Mouse (Mus musculus): ENCODE measurements at regions not wholly inside any gene's neighbourhood (a gene's known extent, or its start where the extent isn't known, plus 50 kb on each side); places are given as distances from the start of the nearest gene placed in this dataset.
A peak's percentile ranks its signal among the peaks of the same experiment; 100 is the strongest.

- WGBS = 78% methylated on average over 3 of the region's 3 CpGs
- Histone ChIP-seq H3K4me2 (ENCODE audit: low read length) (no peak overlapping the region), H3K36me3 (ENCODE audit: control insufficient read depth, insufficient read depth) (no peaks in the 10 kb centered on the region), H3K9ac (replicated peaks; ENCODE audit: low read depth, low read length) (no peak overlapping the region), H3K4me1 (replicated peaks; ENCODE audit: control insufficient read depth, insufficient read depth, low read length) (no peaks in the 10 kb centered on the region), H3K9me3 (ENCODE audit: control insufficient read depth, low read length) (no peaks in the 10 kb centered on the region), H3K4me3 (replicated peaks; ENCODE audit: low read length) (no peak overlapping the region), H3K27ac (ENCODE audit: low read length) (no peak overlapping the region), H3K27me3 (replicated peaks; ENCODE audit: control insufficient read depth, insufficient read depth, low read length) (no peaks in the 10 kb centered on the region)
- no peak for ATAC-seq
Observed at GRCm38 (mm10) chr13:72993410-72993858, 266.8 kb upstream of the Irx4 start.

GRCm38 (mm10) chr13:72994538-72994937 is 265.7 kb upstream of the Irx4 start:
- no peak overlapping the region for H3K4me3 ChIP-seq (replicated peaks; ENCODE audit: low read length)

DNA sequence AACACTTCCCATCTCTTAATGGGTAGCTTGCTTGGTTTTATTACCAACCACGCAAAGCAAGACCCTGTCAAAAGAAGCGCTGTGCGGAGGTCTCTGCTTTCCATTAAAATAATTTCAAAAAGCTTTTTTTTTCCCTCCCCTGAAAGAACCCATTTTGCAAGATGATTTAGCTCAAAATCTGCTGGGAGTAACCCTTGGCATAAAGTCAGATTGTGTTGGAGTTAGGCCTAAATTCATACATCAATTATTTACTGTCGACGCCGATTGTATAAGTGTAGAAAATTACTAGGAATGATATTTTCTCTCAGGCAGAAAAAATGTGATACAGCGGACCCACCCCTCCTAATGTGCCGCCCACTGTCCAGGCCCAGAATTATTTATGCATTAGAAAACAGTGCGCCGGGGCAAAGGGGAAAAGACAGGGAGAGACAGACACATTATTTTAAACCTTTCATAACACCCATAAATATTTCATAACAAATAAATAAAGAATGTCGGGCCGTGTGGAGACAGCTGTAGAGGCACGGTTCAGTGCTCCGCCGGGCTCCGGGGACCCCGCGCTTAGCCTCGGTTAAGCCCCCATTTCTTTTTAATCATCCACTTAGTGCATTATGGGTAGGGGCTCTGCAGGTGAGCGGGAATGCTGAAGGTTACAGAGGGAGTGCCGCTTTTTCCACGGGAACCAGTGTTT is 251.3 kb upstream of the Irx4 start:
- ATAC-seq = peak; percentile 38; the same call in 1 of the 2 replicates
- H3K4me1 ChIP-seq (replicated peaks; ENCODE audit: control insufficient read depth, insufficient read depth, low read length) = peaks cover 2% of the 10 kb centered on the region; the same call in 1 of the 2 replicates
- 58% methylated on average over 22 of the region's 22 CpGs for WGBS
- H3K27me3 ChIP-seq (replicated peaks; ENCODE audit: control insufficient read depth, insufficient read depth, low read length) = no peaks in the 10 kb centered on the region
- no peaks in the 10 kb centered on the region for H3K9me3 ChIP-seq (ENCODE audit: control insufficient read depth, low read length)
- H3K4me3 ChIP-seq (replicated peaks; ENCODE audit: low read length) = no peak overlapping the region
- H3K27ac ChIP-seq (ENCODE audit: low read length) = no peak overlapping the region
- H3K9ac ChIP-seq (replicated peaks; ENCODE audit: low read depth, low read length) = no peak overlapping the region
- H3K36me3 ChIP-seq (ENCODE audit: control insufficient read depth, insufficient read depth) = no peaks in the 10 kb centered on the region
- no peak overlapping the region for H3K4me2 ChIP-seq (ENCODE audit: low read length)

More at GRCm38 (mm10) chr13:72994538-72994937, 265.7 kb upstream of the Irx4 start:
- ATAC-seq = no peak
- no peaks in the 10 kb centered on the region for H3K4me1 ChIP-seq (replicated peaks; ENCODE audit: control insufficient read depth, insufficient read depth, low read length)
- H3K4me2 ChIP-seq (ENCODE audit: low read length) = no peak overlapping the region
- no peaks in the 10 kb centered on the region for H3K9me3 ChIP-seq (ENCODE audit: control insufficient read depth, low read length)
- no peak overlapping the region for H3K9ac ChIP-seq (replicated peaks; ENCODE audit: low read depth, low read length)
- H3K36me3 ChIP-seq (ENCODE audit: control insufficient read depth, insufficient read depth) = no peaks in the 10 kb centered on the region
- H3K27me3 ChIP-seq (replicated peaks; ENCODE audit: control insufficient read depth, insufficient read depth, low read length) = no peaks in the 10 kb centered on the region
- H3K27ac ChIP-seq (ENCODE audit: low read length) = no peak overlapping the region

GRCm38 (mm10) chr13:73009547-73010475 is 250.5 kb upstream of the Irx4 start:
- H3K4me1 ChIP-seq (replicated peaks; ENCODE audit: control insufficient read depth, insufficient read depth, low read length) = peaks cover 2% of the 10 kb centered on the region; the same call in 1 of the 2 replicates
- H3K9ac ChIP-seq (replicated peaks; ENCODE audit: low read depth, low read length) = no peak overlapping the region
- no peak for ATAC-seq
- no peak overlapping the region for H3K4me3 ChIP-seq (replicated peaks; ENCODE audit: low read length)
- WGBS = 86% methylated on average over 15 of the region's 15 CpGs
- no peaks in the 10 kb centered on the region for H3K9me3 ChIP-seq (ENCODE audit: control insufficient read depth, low read length)
- no peaks in the 10 kb centered on the region for H3K27me3 ChIP-seq (replicated peaks; ENCODE audit: control insufficient read depth, insufficient read depth, low read length)
- H3K27ac ChIP-seq (ENCODE audit: low read length) = no peak overlapping the region
- H3K36me3 ChIP-seq (ENCODE audit: control insufficient read depth, insufficient read depth) = no peaks in the 10 kb centered on the region
- H3K4me2 ChIP-seq (ENCODE audit: low read length) = no peak overlapping the region

- Histone ChIP-seq H3K4me3 (replicated peaks; ENCODE audit: low read length) (no peak overlapping the region), H3K27me3 (replicated peaks; ENCODE audit: control insufficient read depth, insufficient read depth, low read length) (no peaks in the 10 kb centered on the region), H3K9me3 (ENCODE audit: control insufficient read depth, low read length) (no peaks in the 10 kb centered on the region), H3K27ac (ENCODE audit: low read length) (no peak overlapping the region), H3K4me2 (ENCODE audit: low read length) (no peak overlapping the region), H3K9ac (replicated peaks; ENCODE audit: low read depth, low read length) (no peak overlapping the region), H3K36me3 (ENCODE audit: control insufficient read depth, insufficient read depth) (no peaks in the 10 kb centered on the region), H3K4me1 (replicated peaks; ENCODE audit: control insufficient read depth, insufficient read depth, low read length) (no peaks in the 10 kb centered on the region)
- no peak for ATAC-seq
- 74% methylated on average over 10 of the region's 10 CpGs for WGBS
Observed at GRCm38 (mm10) chr13:73019181-73019580, 241.1 kb upstream of the Irx4 start.

DNA sequence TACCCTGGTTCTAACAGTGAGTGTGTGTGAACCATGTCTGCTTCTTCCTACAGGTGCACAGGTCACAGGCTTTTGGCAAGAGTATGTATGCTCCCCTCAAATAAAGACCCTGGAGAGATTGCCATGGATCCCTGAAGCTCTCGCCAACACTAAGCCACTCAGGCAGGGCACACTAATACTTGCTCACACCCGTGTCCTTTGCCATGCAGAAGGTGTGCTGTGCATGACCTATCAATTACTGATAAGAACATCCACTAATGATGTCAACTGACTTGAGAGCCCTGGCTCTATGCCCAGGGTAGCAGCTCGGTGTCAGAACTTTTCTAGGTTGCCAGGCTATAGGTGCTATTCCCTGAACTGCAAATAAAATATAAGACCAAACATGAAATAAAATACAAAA is 229.1 kb upstream of the Irx4 start:
- Histone ChIP-seq H3K9me3 (ENCODE audit: control insufficient read depth, low read length) (no peaks in the 10 kb centered on the region), H3K4me2 (ENCODE audit: low read length) (no peak overlapping the region), H3K4me3 (replicated peaks; ENCODE audit: low read length) (no peak overlapping the region), H3K27ac (ENCODE audit: low read length) (no peak overlapping the region), H3K36me3 (ENCODE audit: control insufficient read depth, insufficient read depth) (no peaks in the 10 kb centered on the region), H3K9ac (replicated peaks; ENCODE audit: low read depth, low read length) (no peak overlapping the region), H3K4me1 (replicated peaks; ENCODE audit: control insufficient read depth, insufficient read depth, low read length) (peaks cover 7% of the 10 kb centered on the region), H3K27me3 (replicated peaks; ENCODE audit: control insufficient read depth, insufficient read depth, low read length) (peaks cover 19% of the 10 kb centered on the region)
- WGBS = 73% methylated on average over 3 of the region's 3 CpGs
- no peak for ATAC-seq

DNA sequence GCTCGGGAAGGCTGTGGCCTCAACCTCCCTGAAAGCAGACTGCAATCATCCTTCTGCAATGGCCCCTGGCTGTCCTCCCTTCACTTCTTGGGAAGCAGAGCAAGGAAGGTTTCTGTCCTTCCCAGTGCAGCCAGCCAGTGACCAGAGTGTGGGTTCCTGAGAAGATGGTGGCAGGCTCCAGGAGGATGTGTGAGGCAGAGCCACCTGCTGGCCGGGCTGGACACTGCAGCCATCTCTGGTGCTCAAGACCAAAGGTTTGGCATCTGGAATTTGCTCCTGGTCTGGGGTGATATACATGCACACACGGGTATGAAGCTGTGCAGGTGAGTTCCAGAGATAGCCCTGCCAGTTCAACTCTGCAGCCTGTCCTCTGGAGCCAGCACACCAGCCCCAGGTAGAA is 227.2 kb upstream of the Irx4 start:
- WGBS = 29% methylated on average over 3 of the region's 3 CpGs
- H3K4me1 ChIP-seq (replicated peaks; ENCODE audit: control insufficient read depth, insufficient read depth, low read length) = peaks cover 7% of the 10 kb centered on the region
- H3K9ac ChIP-seq (replicated peaks; ENCODE audit: low read depth, low read length) = no peak overlapping the region
- H3K4me3 ChIP-seq (replicated peaks; ENCODE audit: low read length) = no peak overlapping the region
- peaks cover 27% of the 10 kb centered on the region for H3K27me3 ChIP-seq (replicated peaks; ENCODE audit: control insufficient read depth, insufficient read depth, low read length)
- H3K36me3 ChIP-seq (ENCODE audit: control insufficient read depth, insufficient read depth) = no peaks in the 10 kb centered on the region
- no peak overlapping the region for H3K4me2 ChIP-seq (ENCODE audit: low read length)
- no peaks in the 10 kb centered on the region for H3K9me3 ChIP-seq (ENCODE audit: control insufficient read depth, low read length)
- no peak for ATAC-seq
- no peak overlapping the region for H3K27ac ChIP-seq (ENCODE audit: low read length)

DNA sequence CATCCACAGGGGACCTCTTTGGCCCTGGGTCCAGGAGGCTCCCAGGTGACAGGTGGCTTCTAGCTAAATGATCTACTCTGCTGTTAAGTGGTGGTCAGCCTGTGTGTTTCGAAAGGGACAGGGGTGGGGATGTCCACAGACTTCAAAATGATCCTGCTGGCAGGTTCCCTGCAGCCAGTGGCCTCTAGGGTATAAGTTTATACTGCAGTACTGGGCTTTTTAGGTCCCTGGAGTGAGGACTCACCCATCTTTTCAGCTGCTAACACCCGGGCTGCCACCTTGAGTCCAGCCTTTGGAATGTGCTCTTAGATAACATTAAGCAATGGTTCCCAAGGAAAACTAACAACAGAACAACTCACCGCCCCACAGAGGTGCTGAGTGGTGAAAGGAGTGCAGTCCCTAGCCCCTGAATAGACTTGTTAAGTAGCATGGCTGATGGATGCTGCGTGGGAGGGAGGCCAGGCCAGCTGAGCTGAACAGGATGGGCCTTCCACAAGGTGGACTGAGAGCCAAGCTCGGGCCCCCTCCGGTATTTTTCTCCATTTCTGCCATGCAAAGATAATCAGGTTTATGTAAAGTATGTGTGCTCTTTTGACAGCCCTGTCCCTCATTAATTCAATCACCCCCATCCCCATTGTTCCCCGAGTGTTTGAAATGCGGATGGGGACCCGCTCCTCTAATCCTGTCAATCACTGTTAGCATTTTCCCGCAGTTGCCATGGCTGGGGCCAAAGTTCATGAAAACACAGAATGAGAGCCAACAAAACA is 226.0 kb upstream of the Irx4 start:
- Histone ChIP-seq H3K36me3 (ENCODE audit: control insufficient read depth, insufficient read depth) (no peaks in the 10 kb centered on the region), H3K9ac (replicated peaks; ENCODE audit: low read depth, low read length) (no peak overlapping the region), H3K4me2 (ENCODE audit: low read length) (no peak overlapping the region), H3K4me3 (replicated peaks; ENCODE audit: low read length) (no peak overlapping the region), H3K27ac (ENCODE audit: low read length) (no peak overlapping the region), H3K4me1 (replicated peaks; ENCODE audit: control insufficient read depth, insufficient read depth, low read length) (peaks cover 7% of the 10 kb centered on the region), H3K9me3 (ENCODE audit: control insufficient read depth, low read length) (no peaks in the 10 kb centered on the region), H3K27me3 (replicated peaks; ENCODE audit: control insufficient read depth, insufficient read depth, low read length) (peaks cover 37% of the 10 kb centered on the region)
- 3% methylated on average over 10 of the region's 10 CpGs for WGBS
- ATAC-seq = peak; percentile 90

DNA sequence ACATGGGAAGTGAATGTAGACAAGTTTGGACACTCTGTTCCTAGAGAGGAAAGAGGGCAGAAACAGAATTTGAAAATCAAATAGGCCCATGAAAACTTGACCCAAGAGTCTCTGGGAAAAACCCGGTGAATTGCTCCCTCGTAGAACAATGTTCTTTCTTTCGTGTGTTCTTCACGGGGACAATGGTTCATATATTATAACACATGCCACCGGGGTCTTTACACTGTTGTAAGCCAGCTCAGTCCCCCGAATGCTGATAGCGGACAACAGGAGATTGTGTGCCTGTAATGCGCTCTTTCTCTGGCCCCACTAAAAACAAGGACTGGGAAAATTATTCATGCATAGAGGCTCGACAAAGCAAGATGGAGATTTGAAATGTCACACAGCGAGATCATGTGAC is 225.4 kb upstream of the Irx4 start:
- Histone ChIP-seq H3K27me3 (replicated peaks; ENCODE audit: control insufficient read depth, insufficient read depth, low read length) (peaks cover 42% of the 10 kb centered on the region), H3K4me1 (replicated peaks; ENCODE audit: control insufficient read depth, insufficient read depth, low read length) (peaks cover 7% of the 10 kb centered on the region), H3K36me3 (ENCODE audit: control insufficient read depth, insufficient read depth) (no peaks in the 10 kb centered on the region), H3K9ac (replicated peaks; ENCODE audit: low read depth, low read length) (no peak overlapping the region), H3K4me2 (ENCODE audit: low read length) (no peak overlapping the region), H3K27ac (ENCODE audit: low read length) (no peak overlapping the region), H3K9me3 (ENCODE audit: control insufficient read depth, low read length) (no peaks in the 10 kb centered on the region), H3K4me3 (replicated peaks; ENCODE audit: low read length) (no peak overlapping the region)
- WGBS = 11% methylated on average over 10 of the region's 10 CpGs
- peak; percentile 18; the same call in 1 of the 2 replicates for ATAC-seq

All from forebrain, embryonic 16.5 days (tissue).